Mouse (Mus musculus) adrenal gland, adult 2 months (tissue): ENCODE results near the gene Iqcd. TPM values are rescaled to one million over a fixed set of nuclear protein-coding genes. Genes with fewer than 3 reads are reported as not detected.

Experiments
- DNase-seq: peaks from one replicate; pipeline ENCODE4 v3.0.0; 2021
- polyA plus RNA-seq: library from polyadenylated mRNA; depleted of rRNA; stranded (reverse); fragments of >200 nt; gene quantifications from 2 replicates; pipeline ENCODE4 v1.2.3, GENCODE M21; 2012
- total RNA-seq, 2 experiments: library from RNA; stranded (reverse); gene quantifications; 2 replicates each; pipeline ENCODE4 v1.2.3; 2021

Iqcd gene
- total and polyA plus RNA-seq, 3 experiments = 0.29 to 0.55 (median 0.29) TPM

GRCm38 (mm10) chr5:120628624-120629023, 39.8 kb downstream of the Iqcd start:
- no peak for DNase-seq

- DNase-seq = no peak
Measured at GRCm38 (mm10) chr5:120631128-120631527, 42.3 kb downstream of the Iqcd start.

GRCm38 (mm10) chr5:120631892-120632291, 43.1 kb downstream of the Iqcd start:
- no peak for DNase-seq

GRCm38 (mm10) chr5:120634131-120634530, 45.3 kb downstream of the Iqcd start, which contains the start of gene Cfap73:
Cfap73 (minus strand) TSS chr5:120634235.
- peak; percentile 72 for DNase-seq

GRCm38 (mm10) chr5:120634860-120635259, 46.0 kb downstream of the Iqcd start:
- DNase-seq = no peak

GRCm38 (mm10) chr5:120635633-120636032, 46.8 kb downstream of the Iqcd start:
- DNase-seq = no peak

GRCm38 (mm10) chr5:120640094-120640493, 51.3 kb downstream of the Iqcd start:
- no peak for DNase-seq

- DNase-seq = peak; percentile 88
Measured at GRCm38 (mm10) chr5:120643365-120644085, 54.7 kb downstream of the Iqcd start.

GRCm38 (mm10) chr5:120644227-120644626, 55.4 kb downstream of the Iqcd start:
- peak; percentile 86 for DNase-seq

GRCm38 (mm10) chr5:120645851-120646250, 57.0 kb downstream of the Iqcd start:
- DNase-seq = peak; percentile 76

GRCm38 (mm10) chr5:120647361-120647760, 58.5 kb downstream of the Iqcd start:
- no peak for DNase-seq

- DNase-seq = no peak
Measured at GRCm38 (mm10) chr5:120647814-120648491, 59.1 kb downstream of the Iqcd start.

- peak; percentile 84 for DNase-seq
Measured at GRCm38 (mm10) chr5:120648569-120649373, 60.0 kb downstream of the Iqcd start, which contains the start of gene Rasal1. Rasal1 (plus strand) TSS chr5:120648812.

- no peak for DNase-seq
Measured at GRCm38 (mm10) chr5:120649374-120649933, 60.6 kb downstream of the Iqcd start.

GRCm38 (mm10) chr5:120649938-120650337, 61.1 kb downstream of the Iqcd start:
- no peak for DNase-seq

GRCm38 (mm10) chr5:120651230-120651629, 62.4 kb downstream of the Iqcd start:
- no peak for DNase-seq

- no peak for DNase-seq
Measured at GRCm38 (mm10) chr5:120652915-120653701, 64.3 kb downstream of the Iqcd start.

GRCm38 (mm10) chr5:120653873-120654272, 65.1 kb downstream of the Iqcd start:
- no peak for DNase-seq

- DNase-seq = no peak
Measured at GRCm38 (mm10) chr5:120656281-120656751, 67.5 kb downstream of the Iqcd start.
